Mouse (Mus musculus) liver, embryonic 14.5 days (tissue): ENCODE measurements around the gene Zscan26. TPM values are rescaled to one million over a fixed set of nuclear protein-coding genes. Genes with fewer than 3 reads are reported as not detected.
"Not testable (repeated sequence)": the region's sequence is repeated elsewhere in the genome, so short reads cannot be mapped to it uniquely, and the experiment has no call there.

ENCODE experiments used
- ATAC-seq: fragments of 200-750 bp; cut with Nextera tagmentation; 2 replicates; pipeline ENCODE4 v1.8.0; 2017; ENCODE audit warnings: moderate number of reproducible peaks, mild to moderate bottlenecking, moderate library complexity; ENCODE audit not compliant: insufficient read depth
- DNase-seq, 3 experiments: peaks; one replicate each; pipeline ENCODE4 v3.0.0-alpha.2; 2012 to 2013; ENCODE audit warnings: low read depth in 3 of 3, low spot score in 3 of 3
- H3K27ac ChIP-seq: fragments of 300-500 bp; sonication (generic); 2 replicates; pipeline ENCODE4 v1.5.1; 2014; ENCODE audit warnings: moderate library complexity, mild to moderate bottlenecking, control low read depth, inconsistent platforms
- H3K27me3 ChIP-seq: fragments of 300-500 bp; sonication (generic); 2 replicates; pipeline ENCODE4 v1.6.1; 2014; ENCODE audit warnings: mild to moderate bottlenecking, low read length, moderate library complexity; ENCODE audit not compliant: control insufficient read depth, insufficient read depth
- H3K36me3 ChIP-seq: fragments of 300-500 bp; sonication (generic); replicated peaks from 2 replicates; pipeline ENCODE4 v1.6.1; 2014; ENCODE audit warnings: low read depth; ENCODE audit not compliant: control insufficient read depth, insufficient read depth
- H3K4me1 ChIP-seq, 2 experiments: fragments of 200-500 bp in 1 of 2; fragments of 300-500 bp in 1 of 2; sonication (generic) in 1 of 2; replicated peaks; 2 replicates each; pipeline ENCODE4 v1.6.1; 2012 to 2014; ENCODE audit warnings: antibody characterized with exemption in 1 of 2, inconsistent platforms in 1 of 2, low read length in 1 of 2; ENCODE audit not compliant: control insufficient read depth in 2 of 2, insufficient read depth in 2 of 2
- H3K4me2 ChIP-seq: fragments of 300-500 bp; sonication (generic); 2 replicates; pipeline ENCODE4 v1.6.1; 2014; ENCODE audit warnings: low read depth, mild to moderate bottlenecking, control low read depth, moderate library complexity
- H3K4me3 ChIP-seq, 2 experiments: fragments of 200-500 bp in 1 of 2; fragments of 300-500 bp in 1 of 2; sonication (generic) in 1 of 2; 2 replicates each; pipeline ENCODE4 v1.5.1; 2012 to 2014; ENCODE audit warnings: low read depth in 2 of 2, low read length in 2 of 2, mild to moderate bottlenecking in 2 of 2, control low read depth in 1 of 2, inconsistent platforms in 1 of 2, moderate library complexity in 1 of 2; ENCODE audit not compliant: insufficient read depth in 1 of 2
- H3K9ac ChIP-seq: fragments of 300-500 bp; sonication (generic); replicated peaks from 2 replicates; pipeline ENCODE4 v1.6.1; 2014; ENCODE audit warnings: mild to moderate bottlenecking, control low read depth, moderate library complexity
- H3K9me3 ChIP-seq: fragments of 300-500 bp; sonication (generic); 2 replicates; pipeline ENCODE4 v1.6.1; 2016; ENCODE audit warnings: low read length, mixed read lengths; ENCODE audit not compliant: control insufficient read depth
- CTCF ChIP-seq: IDR thresholded peaks from 2 replicates; pipeline ENCODE4 v1.5.1; 2016; ENCODE audit warnings: antibody characterized with exemption, low read depth, control low read depth
- EP300 ChIP-seq: IDR thresholded peaks from 2 replicates; pipeline ENCODE4 v1.6.1; 2016; ENCODE audit warnings: antibody characterized with exemption, low read depth
- WGBS: fragments of 180-500 bp; shearing (Covaris S2); extraction: QIAGEN DNeasy Blood & Tissue Kit; methylation state at CpG from one replicate; pipeline ENCODE4 v1.1.7; 2014; ENCODE audit not compliant: insufficient replicate concordance; 5-methylcytosine and 5-hydroxymethylcytosine counted together
- polyA plus RNA-seq, 2 experiments: library from polyadenylated mRNA; depleted of rRNA in 1 of 2; stranded (reverse) in 1 of 2; unstranded in 1 of 2; fragments of >200 nt; fragmentation: Nextera tagmentation in 1 of 2; extraction: Ambion mirVana in 1 of 2; gene quantifications; 2 replicates each; pipeline versions ENCODE4 v1.2.1 to v1.2.3; 2012 to 2014

Gene Zscan26
- polyA plus RNA-seq, 2 experiments = 4.2 to 9.5 TPM

GRCm38 (mm10) chr13:21486881-21487280, 33.4 kb upstream of the Zscan26 start:
- WGBS = 64% methylated on average over 1 of the region's 1 CpGs

GRCm38 (mm10) chr13:21478759-21479670, 25.5 kb upstream of the Zscan26 start, which contains the start of the genes Zkscan4 and Gm10065:
TSS of gene Zkscan4 (plus strand) at chr13:21478907.
TSS of gene Gm10065 (minus strand) at chr13:21479441.
- peak within 1 kb of the TSS; percentile 39 to 76 for H3K4me3 ChIP-seq
- not testable (repeated sequence) for H3K27ac ChIP-seq, H3K9me3 ChIP-seq, H3K27me3 ChIP-seq, H3K4me1 ChIP-seq, DNase-seq, H3K36me3 ChIP-seq
- H3K4me2 ChIP-seq = peak within 1 kb of the TSS; percentile 60
- H3K9ac ChIP-seq = peak within 1 kb of the TSS; percentile 7
- 4% methylated on average over 30 of the region's 31 CpGs for WGBS
- ATAC-seq = peak; percentile 52

More at GRCm38 (mm10) chr13:21486881-21487280, 33.4 kb upstream of the Zscan26 start:
- DNase-seq = no peak
- Histone ChIP-seq H3K4me3 (no peak overlapping the region), H3K9me3 (no peaks in the 10 kb centered on the region), H3K36me3 (no peaks in the 10 kb centered on the region), H3K27ac (no peak overlapping the region), H3K4me2 (no peak overlapping the region), H3K27me3 (no peaks in the 10 kb centered on the region), H3K4me1 (no peaks in the 10 kb centered on the region), H3K9ac (no peak overlapping the region)
- no peak for ATAC-seq
- no peak for TF ChIP-seq EP300
- no peak for TF ChIP-seq CTCF

DNA sequence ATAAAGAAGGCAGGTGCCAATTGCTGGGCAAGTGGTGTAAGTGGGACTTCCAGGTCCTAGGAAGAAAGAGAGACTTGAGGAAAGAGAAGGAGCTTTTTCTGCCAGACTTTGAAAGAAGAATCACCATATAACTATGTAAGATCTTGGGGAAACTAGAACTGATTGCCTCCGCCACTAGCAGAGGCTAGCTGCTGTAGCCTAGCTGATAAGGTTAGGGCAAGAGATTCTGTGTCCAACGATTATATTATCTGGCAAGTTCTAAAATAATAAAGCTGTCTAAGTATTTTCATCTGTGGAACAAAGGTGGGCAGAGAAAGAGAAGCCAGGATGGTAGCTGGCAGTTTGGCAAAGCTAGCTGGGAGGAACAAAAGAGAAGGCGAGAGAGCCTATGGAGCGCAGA, 18.9 kb upstream of the Zscan26 start:
- Histone ChIP-seq H3K9ac (no peak overlapping the region), H3K4me3 (no peak overlapping the region), H3K27me3 (peaks cover 1% of the 10 kb centered on the region), H3K9me3 (no peaks in the 10 kb centered on the region), H3K27ac (no peak overlapping the region), H3K36me3 (no peaks in the 10 kb centered on the region), H3K4me1 (peaks cover 7 to 8% of the 10 kb centered on the region in 2 experiments), H3K4me2 (no peak overlapping the region)
- no peak for DNase-seq
- WGBS = 26% methylated on average over 4 of the region's 4 CpGs
- no peak for ATAC-seq
- no peak for TF ChIP-seq EP300
- TF ChIP-seq CTCF = no peak

DNA sequence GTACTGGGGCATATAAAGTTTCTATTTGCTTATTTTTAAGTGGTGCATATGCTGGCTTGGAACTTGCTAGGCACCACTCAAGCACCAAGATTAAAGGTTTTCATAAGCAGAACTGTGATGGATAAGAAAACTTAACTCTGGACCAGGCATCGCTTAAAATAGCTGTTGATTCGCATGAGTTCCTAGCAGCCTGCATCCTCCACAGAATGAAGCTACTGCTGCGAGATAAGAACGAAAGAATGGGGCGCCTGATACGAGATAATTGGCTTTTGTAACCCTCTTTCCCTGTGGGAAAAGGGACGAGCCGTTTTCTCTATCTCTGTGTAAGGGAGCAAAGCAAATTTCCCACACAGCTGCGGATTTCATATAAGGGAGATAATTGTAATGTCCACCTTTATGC, 15.6 kb upstream of the Zscan26 start:
- no peak for ATAC-seq
- no peak overlapping the region for H3K4me3 ChIP-seq
- H3K27ac ChIP-seq = no peak overlapping the region
- no peaks in the 10 kb centered on the region for H3K9me3 ChIP-seq
- no peak for TF ChIP-seq CTCF
- no peak for TF ChIP-seq EP300
- H3K27me3 ChIP-seq = peaks cover 8% of the 10 kb centered on the region
- peaks cover 7 to 8% of the 10 kb centered on the region in 2 experiments for H3K4me1 ChIP-seq
- no peak overlapping the region; the same call in 1 of the 2 replicates for H3K9ac ChIP-seq
- WGBS = 8% methylated on average over 9 of the region's 9 CpGs
- no peaks in the 10 kb centered on the region for H3K36me3 ChIP-seq
- peak overlapping the region; percentile 97 for H3K4me2 ChIP-seq
- no peak for DNase-seq
